Mouse (Mus musculus) bone marrow macrophage, adult 2 months (primary cell): ENCODE data around the gene Ppp1r36.

Source experiments
- CTCF ChIP-seq: IDR thresholded peaks from 2 replicates; pipeline ENCODE4 v1.5.1; 2012; ENCODE audit warnings: low read depth, mild to moderate bottlenecking, low read length, moderate library complexity
- POLR2A ChIP-seq: IDR thresholded peaks from 2 replicates; pipeline ENCODE4 v1.6.1; 2012; ENCODE audit warnings: mild to moderate bottlenecking, low read depth, low read length, borderline replicate concordance

DNA sequence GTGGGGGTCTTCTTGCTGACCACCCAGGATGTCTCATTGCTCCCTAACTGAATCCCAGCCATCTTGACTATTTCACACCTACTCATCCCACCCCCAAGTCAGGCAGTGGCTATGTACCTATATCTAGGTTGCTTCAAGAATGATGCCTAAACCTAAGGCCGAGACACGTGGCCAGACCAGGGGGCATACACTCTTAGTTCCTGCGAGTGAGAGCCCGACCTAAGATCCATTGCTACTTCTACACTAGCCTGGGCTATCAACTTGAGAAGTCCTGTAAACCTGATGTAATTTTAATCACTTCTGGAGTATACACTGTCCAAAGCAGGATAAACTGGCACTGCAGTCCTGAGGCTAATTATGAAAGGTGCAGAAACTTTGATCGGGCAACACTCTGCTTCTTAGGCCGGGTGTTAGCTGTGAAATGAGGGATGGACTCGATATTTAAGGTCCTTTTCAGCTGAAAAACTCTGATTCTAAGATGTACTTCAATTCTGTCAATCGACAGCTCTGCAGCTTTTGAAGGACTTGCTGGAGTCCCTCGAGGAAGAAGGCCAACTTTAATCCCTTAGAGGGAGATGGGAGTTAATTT is 49.0 kb upstream of the Ppp1r36 start:
- no peak for TF ChIP-seq CTCF
- no peak for TF ChIP-seq POLR2A
